Mouse (Mus musculus) midbrain, embryonic 16.5 days (tissue): ENCODE results near the gene Dtx3. TPM values are rescaled to one million over a fixed set of nuclear protein-coding genes. Genes with fewer than 3 reads are reported as not detected.

Source experiments
- ATAC-seq: fragments of 200-750 bp; cut with Nextera tagmentation; 2 replicates; pipeline ENCODE4 v1.8.0; 2017; ENCODE audit warnings: moderate TSS enrichment
- H3K27ac ChIP-seq: fragments of 300-500 bp; sonication (generic); 2 replicates; pipeline ENCODE4 v1.5.1; 2014; ENCODE audit warnings: mild to moderate bottlenecking, low read length, mixed read lengths
- H3K27me3 ChIP-seq: fragments of 300-500 bp; sonication (generic); 2 replicates; pipeline ENCODE4 v1.6.1; 2014; ENCODE audit warnings: low read depth, low read length, mixed read lengths; ENCODE audit not compliant: control insufficient read depth, insufficient read depth
- H3K36me3 ChIP-seq: fragments of 300-500 bp; sonication (generic); 2 replicates; pipeline ENCODE4 v1.6.1; 2014; ENCODE audit warnings: mild to moderate bottlenecking, low read length, moderate library complexity, mixed read lengths; ENCODE audit not compliant: control insufficient read depth, insufficient read depth
- H3K4me1 ChIP-seq: fragments of 300-500 bp; sonication (generic); 2 replicates; pipeline ENCODE4 v1.6.1; 2014; ENCODE audit warnings: mild to moderate bottlenecking, low read length, mixed read lengths; ENCODE audit not compliant: control insufficient read depth, insufficient read depth
- H3K4me2 ChIP-seq: fragments of 300-500 bp; sonication (generic); 2 replicates; pipeline ENCODE4 v1.6.1; 2014; ENCODE audit warnings: mild to moderate bottlenecking, low read length, mixed read lengths
- H3K4me3 ChIP-seq: fragments of 300-500 bp; sonication (generic); 2 replicates; pipeline ENCODE4 v1.5.1; 2014; ENCODE audit warnings: low read depth, mild to moderate bottlenecking, low read length, moderate library complexity, mixed read lengths
- H3K9ac ChIP-seq: fragments of 300-500 bp; sonication (generic); 2 replicates; pipeline ENCODE4 v1.6.1; 2014; ENCODE audit warnings: low read depth, low read length, mixed read lengths
- H3K9me3 ChIP-seq: fragments of 300-500 bp; sonication (generic); replicated peaks from 2 replicates; pipeline ENCODE4 v1.6.1; 2014; ENCODE audit warnings: mild to moderate bottlenecking, low read length, mixed read lengths; ENCODE audit not compliant: control insufficient read depth, poor library complexity, severe bottlenecking
- WGBS: fragments of 180-500 bp; shearing (Covaris S2); extraction: QIAGEN DNeasy Blood & Tissue Kit; methylation state at CpG from one replicate; pipeline ENCODE4 v1.1.7; 2014; 5-methylcytosine and 5-hydroxymethylcytosine counted together
- polyA plus RNA-seq: library from polyadenylated mRNA; unstranded; fragments of >200 nt; fragmentation: Nextera tagmentation; extraction: Ambion mirVana; gene quantifications from 2 replicates; pipeline ENCODE4 v1.2.1, GENCODE M21; 2015

Dtx3 gene
- polyA plus RNA-seq, 1 experiment from 2014 or later, result 255 TPM

GRCm38 (mm10) chr10:127210961-127211405 is 15.5 kb upstream of the Dtx3 start:
- ATAC-seq, result peak; percentile 57
- peaks cover 11% of the 10 kb centered on the region; the same call in 1 of the 2 replicates for H3K36me3 ChIP-seq
- WGBS, result under 1% methylated on average over 22 of the region's 25 CpGs
- no peaks in the 10 kb centered on the region for H3K9me3 ChIP-seq
- no peaks in the 10 kb centered on the region for H3K27me3 ChIP-seq
- peak overlapping the region; percentile 59 for H3K27ac ChIP-seq
- peaks cover 16% of the 10 kb centered on the region for H3K4me1 ChIP-seq
- H3K4me3 ChIP-seq, result peak overlapping the region; percentile 92
- peak overlapping the region; percentile 89 for H3K9ac ChIP-seq
- H3K4me2 ChIP-seq, result peak overlapping the region; percentile 95

GRCm38 (mm10) chr10:127209928-127210570 is 14.5 kb upstream of the Dtx3 start:
- WGBS, result 86% methylated on average over 13 of the region's 13 CpGs
- no peaks in the 10 kb centered on the region for H3K27me3 ChIP-seq
- H3K4me3 ChIP-seq, result peak overlapping the region; percentile 92
- H3K4me1 ChIP-seq, result peaks cover 16% of the 10 kb centered on the region
- no peaks in the 10 kb centered on the region for H3K9me3 ChIP-seq
- H3K9ac ChIP-seq, result peak overlapping the region; percentile 89
- no peak for ATAC-seq
- peak overlapping the region; percentile 95 for H3K4me2 ChIP-seq
- H3K27ac ChIP-seq, result no peak overlapping the region
- H3K36me3 ChIP-seq, result peaks cover 18% of the 10 kb centered on the region

- H3K9me3 ChIP-seq, result no peaks in the 10 kb centered on the region
- H3K4me2 ChIP-seq, result no peak overlapping the region
- H3K27ac ChIP-seq, result no peak overlapping the region
- H3K4me1 ChIP-seq, result peaks cover 16% of the 10 kb centered on the region
- no peak overlapping the region for H3K4me3 ChIP-seq
- H3K9ac ChIP-seq, result no peak overlapping the region
- no peak for ATAC-seq
- H3K36me3 ChIP-seq, result peaks cover 22% of the 10 kb centered on the region
- H3K27me3 ChIP-seq, result no peaks in the 10 kb centered on the region
- 81% methylated on average over 4 of the region's 4 CpGs for WGBS
Measured at GRCm38 (mm10) chr10:127208921-127209320, 13.4 kb upstream of the Dtx3 start.

GRCm38 (mm10) chr10:127205373-127205772 is 9.8 kb upstream of the Dtx3 start:
- no peak for ATAC-seq
- H3K4me2 ChIP-seq, result no peak overlapping the region
- WGBS, result 95% methylated on average over 10 of the region's 10 CpGs
- no peak overlapping the region for H3K4me3 ChIP-seq
- no peak overlapping the region for H3K27ac ChIP-seq
- H3K4me1 ChIP-seq, result peaks cover 10% of the 10 kb centered on the region
- H3K27me3 ChIP-seq, result no peaks in the 10 kb centered on the region
- H3K36me3 ChIP-seq, result peaks cover 35% of the 10 kb centered on the region
- no peaks in the 10 kb centered on the region for H3K9me3 ChIP-seq
- H3K9ac ChIP-seq, result no peak overlapping the region

- H3K4me1 ChIP-seq, result peaks cover 2% of the 10 kb centered on the region; the same call in 1 of the 2 replicates
- H3K36me3 ChIP-seq, result peaks cover 36% of the 10 kb centered on the region
- no peak overlapping the region for H3K9ac ChIP-seq
- ATAC-seq, result no peak
- no peak overlapping the region for H3K4me2 ChIP-seq
- no peaks in the 10 kb centered on the region for H3K9me3 ChIP-seq
- WGBS, result 93% methylated on average over 5 of the region's 5 CpGs
- no peaks in the 10 kb centered on the region for H3K27me3 ChIP-seq
- H3K27ac ChIP-seq, result no peak overlapping the region
- H3K4me3 ChIP-seq, result no peak overlapping the region
Measured at GRCm38 (mm10) chr10:127204589-127204988, 9.1 kb upstream of the Dtx3 start.

GRCm38 (mm10) chr10:127203106-127203505 is 7.6 kb upstream of the Dtx3 start:
- Histone ChIP-seq H3K27ac (no peak overlapping the region), H3K4me3 (no peak overlapping the region), H3K9ac (no peak overlapping the region), H3K4me2 (no peak overlapping the region), H3K36me3 (peaks cover 42% of the 10 kb centered on the region), H3K27me3 (no peaks in the 10 kb centered on the region), H3K9me3 (no peaks in the 10 kb centered on the region), H3K4me1 (no peaks in the 10 kb centered on the region)
- ATAC-seq, result no peak
- WGBS, result 99% methylated on average over 3 of the region's 3 CpGs

- Histone ChIP-seq H3K36me3 (peaks cover 35% of the 10 kb centered on the region), H3K9ac (no peak overlapping the region), H3K4me3 (no peak overlapping the region), H3K4me2 (no peak overlapping the region), H3K9me3 (no peaks in the 10 kb centered on the region), H3K27ac (no peak overlapping the region), H3K4me1 (peaks cover 8% of the 10 kb centered on the region), H3K27me3 (no peaks in the 10 kb centered on the region)
- WGBS, result 87% methylated on average over 8 of the region's 8 CpGs
- ATAC-seq, result no peak
Measured at GRCm38 (mm10) chr10:127200279-127200678, 4.8 kb upstream of the Dtx3 start.

GRCm38 (mm10) chr10:127199474-127199873 is 3.9 kb upstream of the Dtx3 start:
- no peaks in the 10 kb centered on the region for H3K9me3 ChIP-seq
- no peak overlapping the region for H3K4me3 ChIP-seq
- no peak overlapping the region for H3K4me2 ChIP-seq
- no peaks in the 10 kb centered on the region for H3K27me3 ChIP-seq
- H3K27ac ChIP-seq, result no peak overlapping the region
- H3K4me1 ChIP-seq, result peaks cover 12% of the 10 kb centered on the region
- no peak overlapping the region for H3K9ac ChIP-seq
- no peak for ATAC-seq
- 87% methylated on average over 11 of the region's 11 CpGs for WGBS
- H3K36me3 ChIP-seq, result peaks cover 31% of the 10 kb centered on the region

GRCm38 (mm10) chr10:127199068-127199467 is 3.5 kb upstream of the Dtx3 start:
- Histone ChIP-seq H3K4me3 (no peak overlapping the region), H3K4me2 (no peak overlapping the region), H3K27me3 (no peaks in the 10 kb centered on the region), H3K27ac (no peak overlapping the region), H3K9me3 (no peaks in the 10 kb centered on the region), H3K36me3 (peaks cover 29% of the 10 kb centered on the region), H3K4me1 (peaks cover 16% of the 10 kb centered on the region), H3K9ac (no peak overlapping the region)
- WGBS, result 57% methylated on average over 5 of the region's 5 CpGs
- no peak for ATAC-seq
